In the genomic region with DNA sequence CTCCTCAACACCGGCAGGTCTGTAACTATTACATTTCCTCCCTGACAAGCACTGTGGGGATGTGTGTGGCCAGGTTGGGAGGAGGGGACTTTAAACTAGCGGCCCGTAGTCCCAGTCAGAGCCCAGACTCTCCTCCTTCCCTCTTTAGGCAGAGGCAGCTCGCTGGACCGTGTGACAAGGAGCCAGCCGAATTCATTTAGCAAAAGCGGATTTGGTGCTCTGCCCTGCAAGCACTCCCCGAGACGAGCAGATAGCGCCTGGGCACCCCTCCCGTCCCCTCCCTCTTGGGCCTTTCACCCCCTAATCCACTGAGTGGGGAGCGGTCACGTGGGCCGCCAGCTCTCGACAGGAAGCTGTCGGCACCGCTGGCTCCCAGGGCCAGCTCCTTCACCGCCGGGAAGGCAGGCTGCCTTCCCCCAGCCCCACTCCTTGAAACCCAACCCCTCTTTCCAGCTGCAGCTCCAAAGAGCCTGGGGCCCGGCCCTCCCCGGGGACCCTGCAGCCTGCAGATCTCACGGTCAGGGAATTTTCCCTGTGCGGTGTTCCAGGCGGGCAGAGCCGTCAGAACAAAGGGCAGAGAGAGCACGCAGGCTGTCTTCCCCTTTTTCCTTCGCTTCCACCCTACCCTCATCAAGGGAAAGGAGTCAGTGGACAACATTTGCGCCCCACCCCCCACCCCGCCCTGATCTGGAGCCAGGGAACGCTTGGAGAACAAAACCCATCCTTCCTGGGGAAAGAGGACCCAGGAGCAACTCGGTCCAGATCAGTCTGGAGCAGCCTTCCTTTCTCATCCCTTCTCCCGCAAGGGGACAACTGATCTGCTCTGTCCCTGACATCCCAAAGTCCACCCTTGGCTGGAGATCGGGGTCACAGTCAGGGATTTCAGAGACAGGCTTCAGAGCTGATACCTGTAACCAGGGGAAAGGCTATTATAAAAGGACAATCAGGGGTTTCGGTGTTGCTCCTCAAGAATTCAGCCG, we compare ENCODE assay signal across 8 mouse cellular contexts.
DNase-seq lines count a peak whose midpoint lies in the region; ATAC-seq lines count a peak whose summit lies in the region.

No protein-coding gene starts in this region.

- DNase-seq in T-cell, adult 2 months (ENCODE audit: low spot score): peak; percentile 66
- DNase-seq in cerebellum, postnatal 25 days: peak; percentile 56 to 68
- DNase-seq in frontal cortex, postnatal 25 days (ENCODE audit: low spot score in 2 of 2): peak; percentile 27 to 33
- DNase-seq in left cerebral cortex, adult 11 months (ENCODE audit: low spot score): peak; percentile 35
- DNase-seq in lung, postnatal 36 days: peak; percentile 69
- peak; percentile 69 for DNase-seq in retina, embryonic 14.5 days (ENCODE audit: low spot score)
- DNase-seq in thymus, postnatal 4 days: peak; percentile 84

- peak; percentile 88 for ATAC-seq in hindbrain, embryonic 12.5 days (ENCODE audit: low FRiP score)

- H3K27ac ChIP-seq in hindbrain, embryonic 12.5 days: peak overlapping the region; percentile 91

- 2% methylated on average over 35 of the region's 35 CpGs for WGBS in hindbrain, embryonic 12.5 days

- H3K36me3 ChIP-seq in hindbrain, embryonic 12.5 days: no peaks in the 10 kb centered on the region

- H3K9me3 ChIP-seq in hindbrain, embryonic 12.5 days (replicated peaks): no peaks in the 10 kb centered on the region

- peak overlapping the region; percentile 64 for H3K4me2 ChIP-seq in hindbrain, embryonic 12.5 days (replicated peaks)

- 0 out of 2 replicates have a peak, but pooled peaks cover 4% of the 10 kb centered on the region for H3K27me3 ChIP-seq in hindbrain, embryonic 12.5 days

- peaks cover 27% of the 10 kb centered on the region for H3K4me1 ChIP-seq in hindbrain, embryonic 12.5 days

- peak overlapping the region; percentile 69 for H3K9ac ChIP-seq in hindbrain, embryonic 12.5 days

- H3K4me3 ChIP-seq in hindbrain, embryonic 12.5 days: peak overlapping the region; percentile 35

Comparison
In these comparisons a context has a peak if more than half of its experiments do, and no peak if none do; other contexts are left out.
1. Peak in every context shown above with its lines: DNase-seq, ATAC-seq, H3K4me3 ChIP-seq and H3K27ac ChIP-seq.
2. DNase-seq: peak in every context shown above with its lines; median percentile 84 in thymus, postnatal 4 days; 69 in lung, postnatal 36 days; 69 in retina, embryonic 14.5 days; 66 in T-cell, adult 2 months; 62 in cerebellum, postnatal 25 days; 35 in left cerebral cortex, adult 11 months; 30 in frontal cortex, postnatal 25 days.